Mouse (Mus musculus): ENCODE results near the gene Dohh.
A peak's percentile ranks its signal among the peaks of the same experiment; 100 is the strongest.

Dohh gene

DNA sequence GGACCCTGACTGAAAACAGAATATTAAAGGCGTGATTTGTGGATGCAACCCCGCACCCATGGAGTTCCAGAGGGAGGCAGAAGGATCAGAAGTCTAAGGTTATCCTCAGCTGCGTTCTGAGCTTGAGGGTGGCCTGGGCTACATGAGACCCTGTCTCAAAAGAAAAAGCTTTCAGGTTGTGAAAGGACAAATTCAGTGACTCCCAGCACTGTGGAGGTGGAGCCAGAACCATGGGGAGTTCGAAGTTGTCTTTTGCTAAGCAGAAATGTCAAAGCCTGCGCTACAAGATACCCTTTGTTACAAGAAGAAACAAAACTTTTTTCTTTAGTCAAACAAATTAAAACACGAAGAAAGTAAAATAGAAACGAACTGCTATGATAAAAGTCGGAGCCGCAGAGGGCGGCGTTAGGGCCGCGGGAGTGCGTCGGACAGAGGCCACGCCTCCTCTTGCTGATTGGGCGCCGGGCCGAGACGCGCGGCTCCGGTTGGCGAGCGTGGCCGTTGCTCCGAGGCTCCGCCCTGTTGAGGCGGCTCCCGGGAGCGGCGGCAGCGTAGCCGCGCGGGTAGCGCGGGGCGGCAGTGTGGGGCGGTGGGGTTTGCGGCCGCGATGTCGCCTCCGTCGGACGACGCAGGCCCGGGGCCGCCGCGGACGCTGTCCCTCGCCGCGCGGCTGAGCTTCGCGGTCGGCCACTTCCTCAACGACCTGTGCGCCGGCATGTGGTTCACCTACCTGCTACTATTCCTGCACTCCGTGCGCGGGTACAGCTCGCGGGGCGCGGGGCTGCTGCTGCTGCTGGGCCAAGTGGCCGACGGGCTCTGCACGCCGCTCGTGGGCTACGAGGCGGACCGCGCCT lies 27.0 kb upstream of the Dohh start, which contains the start of gene Mfsd12:
Gene Mfsd12 (plus strand): TSS at position 501 of the 854 bp plus-strand sequence.
- DNase-seq (ENCODE audit: low spot score) = peak; percentile 95

- no peak for DNase-seq (ENCODE audit: low spot score)
These were observed 26.0 kb upstream of the Dohh start for GRCm38 (mm10) chr10:81358209-81358608.

DNA sequence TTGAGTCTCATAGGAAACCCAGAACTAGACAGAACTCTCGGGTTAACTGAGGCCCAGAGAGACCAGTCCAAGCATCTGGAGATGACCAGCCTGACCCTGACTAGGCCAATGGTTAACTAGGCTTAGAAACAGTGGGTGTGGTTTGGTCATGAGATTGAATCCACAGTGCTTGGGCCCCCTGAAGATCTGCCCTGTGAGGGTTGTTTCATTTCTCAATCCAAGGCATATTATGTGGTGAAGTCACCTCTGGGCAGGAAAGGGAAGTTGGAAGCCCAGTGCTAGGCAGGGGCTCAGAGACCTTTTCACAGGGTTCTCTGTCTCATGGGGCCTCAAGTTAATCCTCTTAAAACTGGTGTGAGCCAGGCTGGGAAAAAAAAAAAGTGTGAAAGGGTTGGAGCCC lies 25.4 kb upstream of the Dohh start:
- no peak for DNase-seq (ENCODE audit: low spot score)

GRCm38 (mm10) chr10:81360721-81361120 lies 23.5 kb upstream of the Dohh start:
- DNase-seq (ENCODE audit: low spot score) = no peak

DNA sequence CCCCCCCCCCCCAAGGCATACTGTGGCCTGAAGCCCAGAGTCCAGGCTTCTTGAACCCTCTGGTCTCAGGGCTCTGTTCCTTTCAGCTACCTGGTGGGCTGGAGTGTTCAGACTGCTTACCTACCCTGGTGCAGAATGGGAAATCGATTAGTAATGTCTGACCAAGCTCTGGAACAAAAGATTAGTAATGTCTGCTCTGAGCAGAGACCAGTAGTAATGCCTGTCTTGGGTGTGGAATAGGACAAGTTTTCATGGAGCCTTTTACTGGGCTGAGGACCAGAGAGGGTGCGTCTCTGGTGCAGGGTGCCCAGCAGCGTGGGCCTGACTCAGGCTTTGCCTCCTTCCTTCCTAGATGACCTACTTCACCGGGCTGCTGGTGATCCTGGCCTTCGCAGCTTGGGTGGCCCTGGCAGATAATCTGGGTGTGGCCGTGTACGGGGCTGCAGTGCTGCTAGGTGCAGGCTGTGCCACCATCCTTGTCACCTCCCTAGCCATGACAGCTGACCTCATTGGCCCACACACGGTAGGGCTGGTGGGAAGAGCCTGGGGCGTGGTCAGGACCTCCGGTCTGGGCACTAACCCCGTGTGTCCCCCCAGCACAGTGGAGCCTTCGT lies 21.8 kb upstream of the Dohh start:
- DNase-seq (ENCODE audit: low spot score) = no peak

DNA sequence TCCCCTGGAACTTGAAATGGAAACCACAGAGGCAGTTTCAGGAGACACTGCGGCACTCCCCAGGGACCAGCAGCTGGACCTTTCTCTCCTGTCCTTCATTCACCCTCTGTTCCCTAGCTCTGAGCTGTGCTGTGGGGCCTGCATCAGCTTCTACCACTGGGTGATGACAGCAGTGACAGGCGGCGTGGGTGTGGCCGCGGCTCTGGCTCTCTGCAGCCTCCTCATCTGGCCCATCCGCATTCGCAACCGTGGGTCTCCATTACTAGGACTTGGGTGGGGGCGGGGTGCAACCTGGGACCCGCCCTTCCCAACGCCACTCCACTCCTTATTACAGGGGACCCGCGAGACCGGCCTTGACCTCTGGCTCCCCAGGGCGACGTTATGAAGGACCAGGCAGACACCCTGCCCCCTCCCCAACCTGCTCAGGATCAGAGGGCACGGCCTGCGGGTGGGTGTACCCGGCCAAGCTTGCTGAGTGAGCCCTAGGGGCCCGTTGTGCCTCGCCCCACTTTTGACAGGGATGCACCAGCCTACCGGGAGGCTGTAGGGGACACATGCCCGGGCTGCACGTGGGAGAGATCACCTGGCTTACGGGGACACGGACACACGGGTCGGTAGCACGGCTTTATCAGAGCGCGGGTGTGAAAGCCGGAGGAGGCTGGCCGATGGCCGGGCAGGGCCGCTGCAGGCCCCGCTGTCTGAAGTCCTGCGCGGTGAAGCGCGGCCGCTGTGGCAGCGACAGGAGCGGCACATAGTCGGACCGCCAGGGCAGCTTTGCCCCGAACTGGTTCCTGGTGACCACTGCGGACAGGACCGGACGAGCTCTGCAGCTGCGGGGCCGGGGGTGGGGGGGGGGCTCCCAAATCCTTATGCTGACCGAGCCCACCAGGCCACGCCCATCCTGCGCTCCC lies 20.5 kb upstream of the Dohh start:
- DNase-seq (ENCODE audit: low spot score) = no peak

GRCm38 (mm10) chr10:81364666-81365065 lies 19.6 kb upstream of the Dohh start:
- DNase-seq (ENCODE audit: low spot score) = no peak

- no peak for DNase-seq (ENCODE audit: low spot score)
These were observed 19.2 kb upstream of the Dohh start for GRCm38 (mm10) chr10:81365073-81365472.

DNA sequence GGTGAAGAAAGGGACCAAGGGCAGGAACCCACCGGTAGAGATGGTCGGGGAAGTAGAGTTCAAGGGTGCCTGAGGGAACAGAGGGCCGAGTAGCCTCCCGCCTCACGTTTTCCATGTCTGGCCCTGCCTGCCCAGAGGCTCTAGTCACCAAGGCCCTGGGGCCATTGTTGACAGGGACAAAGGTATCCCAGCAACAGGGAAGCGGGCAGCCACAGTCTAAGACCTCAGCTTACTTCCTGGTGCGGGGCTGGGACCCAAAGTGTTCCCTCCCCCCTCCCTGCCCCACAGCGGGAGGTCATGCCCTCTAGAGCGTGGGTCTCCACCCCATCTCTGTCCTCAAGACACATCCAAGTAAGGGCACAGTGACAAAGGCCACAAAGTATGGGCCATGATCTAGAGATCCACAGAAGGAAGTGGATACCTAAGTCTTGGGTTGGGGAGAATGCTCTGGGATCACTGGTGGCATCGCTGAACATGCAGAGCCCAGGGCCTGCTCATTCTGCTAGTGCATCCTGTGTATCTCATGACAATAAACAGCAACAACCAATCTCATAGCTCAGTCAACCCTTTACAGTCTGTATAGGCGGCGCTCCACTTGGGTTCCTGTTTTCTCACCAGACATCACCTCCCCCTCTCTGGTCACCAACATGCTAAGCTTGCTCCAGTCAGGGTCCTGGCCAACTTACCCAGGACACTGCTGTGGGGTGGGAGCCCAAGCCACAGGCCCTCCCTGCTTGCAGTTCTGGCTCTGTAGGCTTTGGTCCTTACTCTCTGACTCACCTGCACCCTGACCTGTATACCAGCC lies 18.4 kb upstream of the Dohh start, which contains the start of gene 4930404N11Rik:
Gene 4930404N11Rik (minus strand): TSS at position 145 of the 805 bp plus-strand sequence.
- DNase-seq (ENCODE audit: low spot score) = peak; percentile 85

GRCm38 (mm10) chr10:81366477-81367206 lies 17.6 kb upstream of the Dohh start:
- no peak for DNase-seq (ENCODE audit: low spot score)

GRCm38 (mm10) chr10:81367207-81367495 lies 17.1 kb upstream of the Dohh start:
- no peak for DNase-seq (ENCODE audit: low spot score)

DNA sequence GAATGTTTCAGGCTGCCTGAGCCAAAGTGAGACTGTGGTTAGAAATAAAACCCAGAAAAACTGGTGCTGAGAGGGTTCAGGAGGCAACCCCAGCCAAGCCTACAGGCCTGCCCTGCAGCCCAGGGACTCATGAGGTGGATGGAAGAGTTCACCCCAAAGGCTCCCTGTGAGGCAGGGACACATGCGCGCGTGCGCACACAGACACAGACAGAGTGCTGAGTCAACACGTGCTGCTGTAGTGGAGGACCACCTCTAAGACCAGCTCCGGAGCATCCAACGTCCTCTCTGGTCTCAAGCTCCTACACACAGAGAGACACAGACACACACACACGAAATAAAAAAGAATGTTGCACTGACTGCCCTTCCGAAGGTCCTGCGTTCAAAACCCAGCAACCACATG lies 8.9 kb upstream of the Dohh start:
- no peak for DNase-seq (ENCODE audit: low spot score)

DNA sequence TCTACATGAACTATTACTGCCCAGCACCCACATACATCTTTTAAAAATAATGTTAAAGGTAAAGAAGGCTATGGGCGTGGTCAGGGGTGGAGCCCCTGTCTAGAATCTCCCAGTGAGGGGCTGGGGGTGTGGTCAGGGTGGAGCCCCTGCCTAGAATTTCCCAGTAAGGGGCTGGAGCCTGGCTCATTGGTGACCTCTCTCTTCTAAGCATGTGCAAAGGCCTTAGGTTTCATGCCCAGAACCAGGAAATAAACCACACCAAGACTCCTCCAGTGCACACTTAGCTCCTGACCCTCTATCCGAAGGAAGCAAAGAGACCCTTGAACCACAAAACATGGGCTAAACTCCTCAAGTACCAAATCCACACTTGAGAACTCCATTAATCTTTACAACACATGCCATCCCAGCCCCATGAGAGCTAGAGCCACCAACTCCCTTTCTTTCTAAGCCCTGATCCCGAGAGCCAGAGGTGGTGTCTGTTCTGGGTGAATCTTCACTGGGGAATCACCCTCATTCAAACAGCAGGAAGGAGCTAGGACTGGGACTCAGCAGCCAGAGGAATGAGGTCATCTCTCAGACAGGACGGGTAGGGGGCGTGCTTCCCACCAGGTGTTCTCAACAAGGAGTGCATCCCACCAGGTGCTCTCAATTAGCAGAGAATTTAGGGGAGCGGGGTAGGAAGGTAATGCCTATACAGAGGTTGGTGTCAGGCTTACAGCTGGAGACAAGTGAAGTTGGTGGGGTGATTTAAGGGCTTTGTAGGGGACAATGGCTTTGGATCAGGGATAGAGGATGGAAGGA lies 7.5 kb upstream of the Dohh start:
- peak; percentile 34 for DNase-seq (ENCODE audit: low spot score)

- DNase-seq (ENCODE audit: low spot score) = no peak
These were observed 6.9 kb upstream of the Dohh start for GRCm38 (mm10) chr10:81377362-81377664.

GRCm38 (mm10) chr10:81377793-81378552 lies 6.3 kb upstream of the Dohh start, which contains the start of gene Fzr1:
TSS of gene Fzr1 (minus strand) at chr10:81378516.
- DNase-seq (ENCODE audit: low spot score) = peak; percentile 37

DNA sequence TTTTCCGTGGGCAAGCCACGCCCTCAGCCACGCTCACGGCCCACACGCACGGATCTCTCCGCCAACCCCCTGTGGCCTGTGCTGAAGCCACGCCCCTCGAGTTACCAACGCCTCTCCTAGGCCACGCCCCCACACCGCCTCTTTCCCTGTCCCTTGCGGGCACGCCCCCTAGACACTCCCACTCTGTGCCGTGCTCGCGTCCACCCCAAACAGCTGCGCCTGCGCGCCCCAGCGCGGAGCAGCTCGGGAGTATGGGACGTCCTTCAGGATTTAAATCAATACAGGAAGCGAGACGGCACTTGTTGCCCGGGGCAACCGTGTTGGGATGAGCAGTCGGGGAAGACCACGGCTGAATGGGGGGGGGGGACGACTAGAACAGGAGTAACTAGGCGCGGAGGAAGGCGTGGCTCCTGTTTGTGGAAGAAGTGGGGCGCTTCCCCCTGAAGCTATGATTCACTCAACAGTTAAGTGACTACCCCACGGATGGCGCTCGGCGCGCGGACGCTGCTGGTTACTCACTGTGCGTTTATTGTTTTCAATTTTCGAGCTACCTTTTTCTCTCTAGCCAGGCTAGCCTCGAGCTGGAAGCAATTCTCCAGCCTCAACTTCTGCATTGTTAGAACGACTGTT lies 5.6 kb upstream of the Dohh start:
- peak; percentile 100 for DNase-seq (ENCODE audit: low spot score)

GRCm38 (mm10) chr10:81379183-81379553 lies 5.1 kb upstream of the Dohh start:
- DNase-seq (ENCODE audit: low spot score) = no peak

GRCm38 (mm10) chr10:81379809-81380378 lies 4.3 kb upstream of the Dohh start:
- DNase-seq (ENCODE audit: low spot score) = no peak

GRCm38 (mm10) chr10:81382039-81382438 lies 2.2 kb upstream of the Dohh start:
- DNase-seq (ENCODE audit: low spot score) = no peak

Data from embryo, embryonic 10 days (tissue).